Mouse (Mus musculus) heart, adult 2 months (tissue): ENCODE results near the gene Ndufb6.

ENCODE experiments used
- CTCF ChIP-seq: fragments of 200-600 bp; IDR thresholded peaks from 2 replicates; pipeline ENCODE4 v1.8.1; 2022; ENCODE audit warnings: antibody characterized with exemption, mild to moderate bottlenecking, moderate library complexity
- EP300 ChIP-seq: fragments of 200-500 bp; IDR thresholded peaks from 2 replicates; pipeline ENCODE4 v1.6.1; 2011; ENCODE audit warnings: low read depth, low read length, control low read depth; ENCODE audit not compliant: insufficient read depth
- POLR2A ChIP-seq: fragments of 200-500 bp; IDR thresholded peaks from 2 replicates; pipeline ENCODE4 v1.6.1; 2011; ENCODE audit warnings: mild to moderate bottlenecking, low read depth, low read length, control low read depth; ENCODE audit not compliant: insufficient read depth

GRCm38 (mm10) chr4:40221876-40222585, 57.2 kb downstream of the Ndufb6 start:
- TF ChIP-seq CTCF (no peak), POLR2A (no peak), EP300 (no peak)
